Mouse (Mus musculus) MEL (cell line): ENCODE results near the gene Sema3b. TPM values are rescaled to one million over a fixed set of nuclear protein-coding genes. Genes with fewer than 3 reads are reported as not detected.

Experiments used
- DNase-seq: peaks from one replicate; pipeline ENCODE4 v3.0.0; 2011; ENCODE audit warnings: low read depth, low spot score
- H3K27ac ChIP-seq: 2 replicates; pipeline ENCODE4 v1.5.1; 2012; ENCODE audit warnings: low read depth, mild to moderate bottlenecking, control low read depth, low read length, moderate library complexity; ENCODE audit not compliant: control insufficient read depth
- H3K27me3 ChIP-seq, 2 experiments: fragments of 150-350 bp in 1 of 2; sonication (generic) in 1 of 2; 2 replicates each; pipeline ENCODE4 v1.6.1; 2012; ENCODE audit warnings: low read length in 2 of 2, mild to moderate bottlenecking in 2 of 2, improper control_type of control experiment in 1 of 2, moderate library complexity in 1 of 2; ENCODE audit not compliant: insufficient read depth in 2 of 2, control insufficient read depth in 1 of 2
- H3K36me3 ChIP-seq, 2 experiments: 2 replicates each; pipeline ENCODE4 v1.6.1; 2012 to 2014; ENCODE audit warnings: low read length in 2 of 2, improper control_type of control experiment in 1 of 2, inconsistent platforms in 1 of 2, mild to moderate bottlenecking in 1 of 2; ENCODE audit not compliant: insufficient read depth in 2 of 2, control insufficient read depth in 1 of 2
- H3K4me1 ChIP-seq, 2 experiments: fragments of 150-350 bp in 1 of 2; sonication (generic) in 1 of 2; 2 replicates each; pipeline ENCODE4 v1.6.1; 2012; ENCODE audit warnings: low read length in 2 of 2, improper control_type of control experiment in 1 of 2, mild to moderate bottlenecking in 1 of 2; ENCODE audit not compliant: insufficient read depth in 2 of 2, control insufficient read depth in 1 of 2
- H3K4me3 ChIP-seq, 2 experiments: fragments of 150-350 bp in 1 of 2; sonication (generic) in 1 of 2; 2 replicates each; pipeline ENCODE4 v1.5.1; 2012; ENCODE audit warnings: low read depth in 2 of 2, low read length in 2 of 2, mild to moderate bottlenecking in 2 of 2, moderate library complexity in 2 of 2, control low read depth in 1 of 2, improper control_type of control experiment in 1 of 2; ENCODE audit not compliant: control insufficient read depth in 1 of 2, insufficient read depth in 1 of 2
- H3K79me2 ChIP-seq: 2 replicates; pipeline ENCODE4 v1.6.1; 2012; ENCODE audit warnings: mild to moderate bottlenecking, low read length, moderate library complexity; ENCODE audit not compliant: control insufficient read depth, poor library complexity, insufficient read depth
- H3K9ac ChIP-seq: 2 replicates; pipeline ENCODE4 v1.6.1; 2012; ENCODE audit warnings: low read depth, mild to moderate bottlenecking, control low read depth, low read length, moderate library complexity; ENCODE audit not compliant: control insufficient read depth, poor library complexity, severe bottlenecking
- H3K9me3 ChIP-seq: fragments of 150-350 bp; sonication (generic); replicated peaks from 2 replicates; pipeline ENCODE4 v1.6.1; 2012; ENCODE audit warnings: mild to moderate bottlenecking, low read length, improper control_type of control experiment, moderate library complexity; ENCODE audit not compliant: insufficient read depth
- ELF1 ChIP-seq: IDR thresholded peaks from 2 replicates; pipeline ENCODE4 v1.6.1; 2014; ENCODE audit warnings: low read depth, mild to moderate bottlenecking, inconsistent platforms, low read length, improper control_type of control experiment, moderate library complexity
- EP300 ChIP-seq, 2 experiments: IDR thresholded peaks; 2 replicates each; pipeline ENCODE4 v1.6.1; 2011; ENCODE audit warnings: improper control_type of control experiment in 2 of 2, low read length in 2 of 2, low read depth in 1 of 2, mild to moderate bottlenecking in 1 of 2
- ETS1 ChIP-seq: IDR thresholded peaks from 2 replicates; pipeline ENCODE4 v1.6.1; 2012; ENCODE audit warnings: low read depth, mild to moderate bottlenecking, inconsistent platforms, low read length, improper control_type of control experiment, moderate library complexity
- HCFC1 ChIP-seq: IDR thresholded peaks from 2 replicates; pipeline ENCODE4 v1.6.1; 2012; ENCODE audit warnings: low read depth, mild to moderate bottlenecking, inconsistent platforms, low read length, improper control_type of control experiment, moderate library complexity
- MAFK ChIP-seq: IDR thresholded peaks from 2 replicates; pipeline ENCODE4 v1.6.1; 2011; ENCODE audit warnings: low read depth, mild to moderate bottlenecking, low read length, improper control_type of control experiment, borderline replicate concordance
- MAZ ChIP-seq: IDR thresholded peaks from 2 replicates; pipeline ENCODE4 v1.6.1; 2012; ENCODE audit warnings: low read depth, mild to moderate bottlenecking, inconsistent platforms, low read length, improper control_type of control experiment
- MXI1 ChIP-seq: IDR thresholded peaks from 2 replicates; pipeline ENCODE4 v1.6.1; 2011; ENCODE audit warnings: mild to moderate bottlenecking, low read depth, low read length, improper control_type of control experiment
- MYC ChIP-seq: IDR thresholded peaks from 2 replicates; pipeline ENCODE4 v1.6.1; 2011; ENCODE audit warnings: low read depth, mild to moderate bottlenecking, low read length, improper control_type of control experiment, moderate library complexity
- NELFE ChIP-seq: IDR thresholded peaks from 2 replicates; pipeline ENCODE4 v1.6.1; 2011; ENCODE audit warnings: low read depth, low read length, improper control_type of control experiment
- POLR2A ChIP-seq, 2 experiments: IDR thresholded peaks; 2 replicates each; pipeline ENCODE4 v1.6.1; 2011 to 2012; ENCODE audit warnings: low read length in 2 of 2, mild to moderate bottlenecking in 2 of 2, control low read depth in 1 of 2, improper control_type of control experiment in 1 of 2, low read depth in 1 of 2, moderate library complexity in 1 of 2; ENCODE audit not compliant: control insufficient read depth in 1 of 2, insufficient read depth in 1 of 2, poor library complexity in 1 of 2
- POLR2AphosphoS2 ChIP-seq: IDR thresholded peaks from 2 replicates; pipeline ENCODE4 v1.6.1; 2011; ENCODE audit warnings: low read length, improper control_type of control experiment
- SIN3A ChIP-seq: IDR thresholded peaks from 2 replicates; pipeline ENCODE4 v1.6.1; 2012; ENCODE audit warnings: low read length, improper control_type of control experiment, inconsistent platforms
- TAL1 ChIP-seq: IDR thresholded peaks from 2 replicates; pipeline ENCODE4 v1.6.1; 2012; ENCODE audit warnings: mild to moderate bottlenecking, inconsistent platforms, low read length, moderate library complexity, mixed read lengths
- TCF12 ChIP-seq: IDR thresholded peaks from 2 replicates; pipeline ENCODE4 v1.6.1; 2014; ENCODE audit warnings: low read depth, mild to moderate bottlenecking, inconsistent platforms, low read length, improper control_type of control experiment, moderate library complexity
- UBTF ChIP-seq: IDR thresholded peaks from 2 replicates; pipeline ENCODE4 v1.6.1; 2012; ENCODE audit warnings: low read depth, mild to moderate bottlenecking, inconsistent platforms, low read length, improper control_type of control experiment, moderate library complexity, borderline replicate concordance; ENCODE audit not compliant: insufficient read depth
- USF1 ChIP-seq: IDR thresholded peaks from 2 replicates; pipeline ENCODE4 v1.6.1; 2014; ENCODE audit warnings: low read depth, mild to moderate bottlenecking, inconsistent platforms, low read length, improper control_type of control experiment, moderate library complexity
- USF2 ChIP-seq, 2 experiments: IDR thresholded peaks; 2 replicates each; pipeline ENCODE4 v1.6.1; 2011 to 2012; ENCODE audit warnings: improper control_type of control experiment in 2 of 2, low read length in 2 of 2, borderline replicate concordance in 1 of 2, inconsistent platforms in 1 of 2, low read depth in 1 of 2, mild to moderate bottlenecking in 1 of 2; ENCODE audit not compliant: insufficient read depth in 1 of 2
- ZKSCAN1 ChIP-seq: IDR thresholded peaks from 2 replicates; pipeline ENCODE4 v1.6.1; 2012; ENCODE audit warnings: low read depth, mild to moderate bottlenecking, inconsistent platforms, low read length, improper control_type of control experiment, moderate library complexity
- polyA plus RNA-seq, 2 experiments: library from polyadenylated mRNA; stranded (reverse) in 1 of 2; unstranded in 1 of 2; fragments of >175 nt in 1 of 2; fragments of >200 nt in 1 of 2; gene quantifications; 2 replicates each; pipeline versions ENCODE4 v1.2.1 to v1.2.4; 2012; ENCODE audit warnings: low replicate concordance in 2 of 2, low read depth in 1 of 2; ENCODE audit not compliant: insufficient read length in 2 of 2, insufficient read depth in 1 of 2, missing spikeins in 1 of 2
- total RNA-seq: library from RNA; depleted of rRNA; stranded (reverse); fragments of 300-350 nt; gene quantifications from 2 replicates; pipeline ENCODE4 v1.2.3, GENCODE M21; 2012

The Sema3b gene
- total and polyA plus RNA-seq, 3 experiments: 0.04 to 0.21 TPM; not detected in 1

- H3K4me1 ChIP-seq: peaks cover 10 to 32% of the 10 kb centered on the region in 2 experiments
- peak overlapping the region; percentile 17 to 36; a peak in 3 of 4 replicates for H3K4me3 ChIP-seq
- H3K79me2 ChIP-seq: peaks cover 62% of the 10 kb centered on the region
- H3K27ac ChIP-seq: peak overlapping the region; percentile 86
- peak overlapping the region; percentile 61 for H3K9ac ChIP-seq
- H3K36me3 ChIP-seq: peaks cover 0 to 22% of the 10 kb centered on the region in 2 experiments; a peak in 2 of 4 replicates
- TF ChIP-seq MAFK (no peak), MYC (no peak), UBTF (no peak), USF1 (no peak), USF2 (IDR thresholded peaks at IDR 0.05; ENCODE audit: borderline replicate concordance in 1 of 2, insufficient read depth in 1 of 2, low read depth in 1 of 2, low read length in 2 of 2) (no peak), TAL1 (no peak), ZKSCAN1 (no peak), ELF1 (no peak), MAZ (no peak), POLR2AphosphoS2 (no peak), TCF12 (no peak), ETS1 (no peak)
- DNase-seq: no peak
- no peaks in the 10 kb centered on the region for H3K9me3 ChIP-seq
- H3K27me3 ChIP-seq: no peaks in the 10 kb centered on the region
Measured at GRCm38 (mm10) chr9:107629411-107629730, 20.3 kb upstream of the Sema3b start.

- Histone ChIP-seq H3K36me3 (peaks cover 0 to 27% of the 10 kb centered on the region in 2 experiments; a peak in 2 of 4 replicates), H3K79me2 (peaks cover 60% of the 10 kb centered on the region)
- peak; percentile 89 for DNase-seq
- TF ChIP-seq SIN3A (0 out of 2 replicates have a peak, but pooled peaks have one; percentile 30), MXI1 (peak; percentile 52; the same call in 1 of the 2 replicates), NELFE (no peak), EP300 (IDR thresholded peaks at IDR 0.05; ENCODE audit: low read depth in 1 of 2, low read length in 2 of 2) (peak; percentile 23 to 30; a peak in 1 of 4 replicates), HCFC1 (peak; percentile 56; the same call in 1 of the 2 replicates), POLR2A (IDR thresholded peaks at IDR 0.05; ENCODE audit: control insufficient read depth in 1 of 2, insufficient read depth in 1 of 2, low read depth in 1 of 2, low read length in 2 of 2, poor library complexity in 1 of 2) (peak in 1 of 2 experiments; percentile 43; a peak in 1 of 4 replicates), TCF12 (0 out of 2 replicates have a peak, but pooled peaks have one; percentile 10), USF2 (IDR thresholded peaks at IDR 0.05; ENCODE audit: borderline replicate concordance in 1 of 2, insufficient read depth in 1 of 2, low read depth in 1 of 2, low read length in 2 of 2) (no peak), MAZ (peak; percentile 48; the same call in 1 of the 2 replicates)
- TF ChIP-seq, all 39 proteins: peak for 7
- Histone ChIP-seq H3K4me1 (peaks cover 13 to 37% of the 10 kb centered on the region in 2 experiments), H3K9me3 (no peaks in the 10 kb centered on the region), H3K9ac (peak overlapping the region; percentile 61), H3K27ac (peak overlapping the region; percentile 86), H3K27me3 (no peaks in the 10 kb centered on the region), H3K4me3 (peak overlapping the region; percentile 17 to 36; a peak in 3 of 4 replicates)
Measured at GRCm38 (mm10) chr9:107628721-107629410, 19.8 kb upstream of the Sema3b start.
